Mouse (Mus musculus) thymus, postnatal 14 days (tissue): Measurements from ENCODE around the gene Osbpl2.
A peak's percentile ranks its signal among the peaks of the same experiment; 100 is the strongest.

ENCODE experiments used
- DNase-seq: peaks from one replicate; pipeline ENCODE4 v3.0.0; 2021

The Osbpl2 gene

GRCm38 (mm10) chr2:180205083-180205955, 86.2 kb downstream of the Osbpl2 start:
- DNase-seq: no peak

GRCm38 (mm10) chr2:180205956-180206280, 86.8 kb downstream of the Osbpl2 start:
- DNase-seq: no peak

- peak; percentile 40 for DNase-seq
Measured at GRCm38 (mm10) chr2:180207840-180208239, 88.7 kb downstream of the Osbpl2 start.

- DNase-seq: no peak
Measured at GRCm38 (mm10) chr2:180208976-180209375, 89.9 kb downstream of the Osbpl2 start.

- no peak for DNase-seq
Measured at GRCm38 (mm10) chr2:180212255-180212654, 93.1 kb downstream of the Osbpl2 start.
